Mouse (Mus musculus): ENCODE measurements around the gene Ndc1.
"Not testable (repeated sequence)": the region's sequence is repeated elsewhere in the genome, so short reads cannot be mapped to it uniquely, and the experiment has no call there.

Gene Ndc1

GRCm38 (mm10) chr4:107366408-107366807, 1.2 kb upstream of the Ndc1 start:
- not testable (repeated sequence) for DNase-seq

GRCm38 (mm10) chr4:107372304-107372703, 4.7 kb downstream of the Ndc1 start:
- DNase-seq, result no peak

GRCm38 (mm10) chr4:107374677-107375076, 7.1 kb downstream of the Ndc1 start:
- DNase-seq, result no peak

GRCm38 (mm10) chr4:107378954-107379353, 11.4 kb downstream of the Ndc1 start:
- no peak for DNase-seq

- no peak for DNase-seq
These were observed 13.3 kb downstream of the Ndc1 start for GRCm38 (mm10) chr4:107380871-107381270.

- peak; percentile 21 for DNase-seq
These were observed 19.5 kb downstream of the Ndc1 start for GRCm38 (mm10) chr4:107387038-107387437.

GRCm38 (mm10) chr4:107387465-107387864, 19.9 kb downstream of the Ndc1 start:
- DNase-seq, result no peak

- no peak for DNase-seq
These were observed 20.7 kb downstream of the Ndc1 start for GRCm38 (mm10) chr4:107388291-107388690.

GRCm38 (mm10) chr4:107389345-107389744, 21.8 kb downstream of the Ndc1 start:
- no peak for DNase-seq

GRCm38 (mm10) chr4:107393771-107394170, 26.2 kb downstream of the Ndc1 start:
- DNase-seq, result no peak

GRCm38 (mm10) chr4:107420202-107420601, 52.6 kb downstream of the Ndc1 start:
- no peak for DNase-seq

GRCm38 (mm10) chr4:107421711-107422110, 54.1 kb downstream of the Ndc1 start:
- no peak for DNase-seq

GRCm38 (mm10) chr4:107422176-107422575, 54.6 kb downstream of the Ndc1 start:
- peak; percentile 22 for DNase-seq

- no peak for DNase-seq
These were observed 58.0 kb downstream of the Ndc1 start for GRCm38 (mm10) chr4:107425616-107426015.

GRCm38 (mm10) chr4:107426631-107427030, 59.0 kb downstream of the Ndc1 start:
- no peak for DNase-seq

GRCm38 (mm10) chr4:107432717-107433116, 65.1 kb downstream of the Ndc1 start:
- DNase-seq, result no peak

- DNase-seq, result no peak
These were observed 66.4 kb downstream of the Ndc1 start for GRCm38 (mm10) chr4:107433998-107434355.

- DNase-seq, result no peak
These were observed 67.0 kb downstream of the Ndc1 start, which contains the start of gene Glis1 for GRCm38 (mm10) chr4:107434356-107435237. TSS of gene Glis1 (plus strand) at chr4:107434591.

- no peak for DNase-seq
These were observed 67.8 kb downstream of the Ndc1 start for GRCm38 (mm10) chr4:107435238-107435946.

GRCm38 (mm10) chr4:107436476-107436875, 68.9 kb downstream of the Ndc1 start:
- no peak for DNase-seq

- DNase-seq, result no peak
These were observed 71.2 kb downstream of the Ndc1 start for GRCm38 (mm10) chr4:107438741-107439140.

- no peak for DNase-seq
These were observed 72.7 kb downstream of the Ndc1 start for GRCm38 (mm10) chr4:107440306-107440705.

GRCm38 (mm10) chr4:107442288-107442687, 74.7 kb downstream of the Ndc1 start:
- no peak for DNase-seq

GRCm38 (mm10) chr4:107442891-107443483, 75.4 kb downstream of the Ndc1 start:
- DNase-seq, result no peak
